19 mouse cellular contexts compared by ENCODE assay signal in the genomic region with DNA sequence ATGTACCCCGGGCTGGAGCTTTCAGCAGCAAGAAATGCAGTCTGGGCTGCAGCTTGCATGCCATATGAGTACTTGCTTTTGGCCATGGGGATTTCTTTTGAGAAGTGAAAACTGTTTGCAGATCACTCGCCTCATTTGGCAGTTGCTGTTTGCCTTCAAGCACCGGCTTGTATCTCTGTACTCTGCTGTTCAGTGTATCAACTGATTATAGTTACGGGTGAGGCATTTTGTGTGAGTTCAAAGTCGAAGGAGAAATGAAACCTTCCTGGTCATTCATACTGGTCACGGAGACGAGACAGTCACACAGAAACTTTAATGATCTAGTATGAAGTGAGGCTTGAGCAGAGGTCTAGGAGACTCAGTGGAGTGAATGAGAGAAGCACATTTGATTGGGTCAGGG. TPM values are rescaled to one million over a fixed set of nuclear protein-coding genes. Genes with fewer than 3 reads are reported as not detected.
DNase-seq lines count a peak whose midpoint lies in the region; ATAC-seq lines count a peak whose summit lies in the region.
"Had no signal": no experiment of that assay in that cellular context is flagged by ENCODE, and none has a peak within 500 bp of the region (broad histone marks: within the 10 kb centered on the region; RNA-seq: fewer than 3 reads in every experiment).

No protein-coding gene starts in this region.

- no peak overlapping the region for H3K27ac ChIP-seq in forebrain, embryonic 16.5 days (ENCODE audit: low read length)
- H3K27ac ChIP-seq in forebrain, embryonic 14.5 days (ENCODE audit: low read depth, low read length), result no peak overlapping the region
- H3K27ac ChIP-seq in lung, embryonic 16.5 days (ENCODE audit: low read length), result peak overlapping the region; percentile 7; the same call in 1 of the 2 replicates
- H3K27ac ChIP-seq in midbrain, embryonic 15.5 days, result no peak overlapping the region
- H3K27ac ChIP-seq: forebrain, embryonic 13.5 days; left cerebral cortex, adult 2 months; neural tube, embryonic 12.5 days had no signal

- H3K4me1 ChIP-seq in forebrain, embryonic 16.5 days (replicated peaks; ENCODE audit: control insufficient read depth, insufficient read depth, low read length), result no peaks in the 10 kb centered on the region
- peaks cover 4% of the 10 kb centered on the region; the same call in 1 of the 2 replicates for H3K4me1 ChIP-seq in forebrain, embryonic 14.5 days (ENCODE audit: control insufficient read depth, insufficient read depth, low read length)
- H3K4me1 ChIP-seq in lung, embryonic 16.5 days (replicated peaks; ENCODE audit: control insufficient read depth, insufficient read depth, low read length), result peaks cover 31% of the 10 kb centered on the region
- no peaks in the 10 kb centered on the region for H3K4me1 ChIP-seq in midbrain, embryonic 15.5 days
- H3K4me1 ChIP-seq: neural tube, embryonic 12.5 days had no signal

- 71% methylated on average over 7 of the region's 7 CpGs for WGBS in forebrain, embryonic 16.5 days
- 76% methylated on average over 7 of the region's 7 CpGs for WGBS in forebrain, embryonic 14.5 days
- 44% methylated on average over 7 of the region's 7 CpGs for WGBS in lung, embryonic 16.5 days
- WGBS in large intestine, adult 2 months, result 27% methylated on average over 7 of the region's 7 CpGs
- 77% methylated on average over 7 of the region's 7 CpGs for WGBS in midbrain, embryonic 15.5 days

- no peaks in the 10 kb centered on the region for H3K36me3 ChIP-seq in forebrain, embryonic 16.5 days (ENCODE audit: control insufficient read depth, insufficient read depth)
- no peaks in the 10 kb centered on the region for H3K36me3 ChIP-seq in forebrain, embryonic 14.5 days (ENCODE audit: control insufficient read depth, insufficient read depth, low read length)
- H3K36me3 ChIP-seq in lung, embryonic 16.5 days (ENCODE audit: control insufficient read depth, insufficient read depth, low read length), result no peaks in the 10 kb centered on the region
- H3K36me3 ChIP-seq in midbrain, embryonic 15.5 days (replicated peaks), result no peaks in the 10 kb centered on the region
- H3K36me3 ChIP-seq: neural tube, embryonic 12.5 days had no signal

- H3K4me3 ChIP-seq in forebrain, embryonic 16.5 days (replicated peaks; ENCODE audit: low read length), result no peak overlapping the region
- no peak overlapping the region for H3K4me3 ChIP-seq in forebrain, embryonic 14.5 days (ENCODE audit: low read depth, low read length)
- H3K4me3 ChIP-seq in lung, embryonic 16.5 days (ENCODE audit: low read length), result no peak overlapping the region
- H3K4me3 ChIP-seq in midbrain, embryonic 15.5 days, result no peak overlapping the region
- H3K4me3 ChIP-seq: forebrain, embryonic 13.5 days; left cerebral cortex, adult 2 months; neural tube, embryonic 12.5 days had no signal

- no peaks in the 10 kb centered on the region for H3K9me3 ChIP-seq in forebrain, embryonic 16.5 days (ENCODE audit: control insufficient read depth, low read length)
- H3K9me3 ChIP-seq in forebrain, embryonic 14.5 days (replicated peaks; ENCODE audit: control insufficient read depth, low read length), result no peaks in the 10 kb centered on the region
- no peaks in the 10 kb centered on the region for H3K9me3 ChIP-seq in lung, embryonic 16.5 days (ENCODE audit: control insufficient read depth, low read length)
- no peaks in the 10 kb centered on the region for H3K9me3 ChIP-seq in midbrain, embryonic 15.5 days
- H3K9me3 ChIP-seq: forebrain, embryonic 13.5 days; neural tube, embryonic 12.5 days had no signal

- ATAC-seq in forebrain, embryonic 16.5 days, result peak; percentile 27; the same call in 1 of the 2 replicates
- no peak for ATAC-seq in forebrain, embryonic 14.5 days
- no peak for ATAC-seq in lung, embryonic 16.5 days (ENCODE audit: low read depth)
- ATAC-seq in midbrain, embryonic 15.5 days (replicated peaks), result no peak
- ATAC-seq: forebrain, embryonic 13.5 days; hindbrain, embryonic 16.5 days had no signal

- H3K27me3 ChIP-seq in forebrain, embryonic 16.5 days (replicated peaks; ENCODE audit: control insufficient read depth, insufficient read depth, low read length), result peaks cover 40% of the 10 kb centered on the region
- peaks cover 32% of the 10 kb centered on the region for H3K27me3 ChIP-seq in forebrain, embryonic 14.5 days (replicated peaks; ENCODE audit: control insufficient read depth, insufficient read depth, low read length)
- H3K27me3 ChIP-seq in lung, embryonic 16.5 days (ENCODE audit: control insufficient read depth, insufficient read depth, low read depth, low read length), result no peaks in the 10 kb centered on the region
- no peaks in the 10 kb centered on the region for H3K27me3 ChIP-seq in midbrain, embryonic 15.5 days (replicated peaks)
- H3K27me3 ChIP-seq: neural tube, embryonic 12.5 days had no signal

- no peak overlapping the region for H3K9ac ChIP-seq in forebrain, embryonic 16.5 days (replicated peaks; ENCODE audit: low read depth, low read length)
- no peak overlapping the region for H3K9ac ChIP-seq in forebrain, embryonic 14.5 days (ENCODE audit: low read length)
- no peak overlapping the region for H3K9ac ChIP-seq in lung, embryonic 16.5 days (ENCODE audit: low read length)
- no peak overlapping the region for H3K9ac ChIP-seq in midbrain, embryonic 15.5 days
- H3K9ac ChIP-seq: forebrain, embryonic 13.5 days; neural tube, embryonic 12.5 days had no signal

- DNase-seq in forebrain, embryonic 14.5 days (ENCODE audit: low spot score), result no peak
- DNase-seq in lung, adult 18-20 months, result no peak
- DNase-seq in large intestine, adult 2 months (ENCODE audit: low read depth, low spot score), result peak; percentile 73
- no peak for DNase-seq in layer of hippocampus, adult 8-10 months (ENCODE audit: low spot score in 2 of 2)
- no peak for DNase-seq in thymus, postnatal 10 days (ENCODE audit: low spot score in 2 of 2)
- DNase-seq: adrenal gland, adult 2 months; cerebellum, adult 11 months; cerebellum, postnatal 25 days; heart, postnatal 4 days; kidney, adult 9 months; kidney, postnatal 4 days; lung, adult 2 months had no signal

- no peak overlapping the region for H3K4me2 ChIP-seq in forebrain, embryonic 16.5 days (ENCODE audit: low read length)
- H3K4me2 ChIP-seq in forebrain, embryonic 14.5 days (ENCODE audit: low read length), result no peak overlapping the region
- H3K4me2 ChIP-seq in lung, embryonic 16.5 days (ENCODE audit: low read depth, low read length), result peak overlapping the region; percentile 15; the same call in 1 of the 2 replicates
- no peak overlapping the region for H3K4me2 ChIP-seq in midbrain, embryonic 15.5 days
- H3K4me2 ChIP-seq: forebrain, embryonic 13.5 days; neural tube, embryonic 12.5 days had no signal

RNA-seq across cellular contexts. Expression of a gene that starts 34.6 kb away (rescaled TPM):
- polyA plus RNA-seq in forebrain, embryonic 16.5 days (2015; fragmentation: Nextera tagmentation; extraction: Ambion mirVana), result 37.6 and 42.4 TPM in 2 replicates
- 22.6 and 27.8 TPM in 2 replicates for polyA plus RNA-seq in forebrain, embryonic 14.5 days (2014; fragmentation: Nextera tagmentation; extraction: Ambion mirVana)
- 43.9 and 44.3 TPM in 2 replicates for polyA plus RNA-seq in lung, embryonic 16.5 days (2015; fragmentation: Nextera tagmentation; extraction: Ambion mirVana)
- 11.3 and 15.9 TPM in 2 replicates for polyA plus RNA-seq in large intestine, adult 2 months (2012; rRNA removed)
- 10 to 100 TPM; 33.4 to 40.0 (median 36.3) TPM for total RNA-seq in layer of hippocampus, adult 8-10 months (2022)
- polyA plus RNA-seq in midbrain, embryonic 15.5 days (2015; fragmentation: Nextera tagmentation; extraction: Ambion mirVana), result 37.3 and 38.3 TPM in 2 replicates
